Mouse (Mus musculus) ovary, postnatal 10 days (tissue): ENCODE measurements around the gene Tenm2.

Experiments used
- DNase-seq: peaks from one replicate; pipeline ENCODE4 v3.0.0; 2022; ENCODE audit warnings: low spot score

The Tenm2 gene

GRCm38 (mm10) chr11:37079403-37079802 is 156.4 kb downstream of the Tenm2 start:
- DNase-seq = no peak

GRCm38 (mm10) chr11:37076989-37077598 is 158.7 kb downstream of the Tenm2 start:
- DNase-seq = no peak

DNA sequence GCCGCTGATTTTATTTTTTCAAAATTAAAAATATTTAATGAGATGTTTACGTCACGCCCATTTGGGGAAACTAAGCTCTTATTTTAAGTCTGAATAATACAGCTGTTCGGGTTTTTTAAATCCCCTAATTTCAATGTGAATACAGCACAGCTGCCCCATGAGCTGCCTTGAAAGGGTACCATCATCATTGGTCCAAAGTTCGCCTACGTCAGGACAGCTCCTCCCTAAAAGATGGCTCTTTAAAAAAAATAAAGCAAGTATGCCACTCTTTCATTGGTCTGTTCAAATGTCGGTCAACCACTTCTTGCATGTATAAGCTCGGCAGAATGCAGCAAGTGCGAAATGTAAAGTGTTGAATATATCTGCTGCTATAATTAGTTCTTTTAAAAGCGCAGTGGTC is 160.4 kb downstream of the Tenm2 start:
- no peak for DNase-seq

- no peak for DNase-seq
Measured at GRCm38 (mm10) chr11:37065459-37065858, 170.3 kb downstream of the Tenm2 start.

- DNase-seq = no peak
Measured at GRCm38 (mm10) chr11:37046671-37047070, 189.1 kb downstream of the Tenm2 start.

- DNase-seq = no peak
Measured at GRCm38 (mm10) chr11:37041259-37041658, 194.5 kb downstream of the Tenm2 start.

GRCm38 (mm10) chr11:37039283-37039682 is 196.5 kb downstream of the Tenm2 start:
- DNase-seq = no peak

GRCm38 (mm10) chr11:37031305-37032055 is 204.3 kb downstream of the Tenm2 start:
- no peak for DNase-seq

DNA sequence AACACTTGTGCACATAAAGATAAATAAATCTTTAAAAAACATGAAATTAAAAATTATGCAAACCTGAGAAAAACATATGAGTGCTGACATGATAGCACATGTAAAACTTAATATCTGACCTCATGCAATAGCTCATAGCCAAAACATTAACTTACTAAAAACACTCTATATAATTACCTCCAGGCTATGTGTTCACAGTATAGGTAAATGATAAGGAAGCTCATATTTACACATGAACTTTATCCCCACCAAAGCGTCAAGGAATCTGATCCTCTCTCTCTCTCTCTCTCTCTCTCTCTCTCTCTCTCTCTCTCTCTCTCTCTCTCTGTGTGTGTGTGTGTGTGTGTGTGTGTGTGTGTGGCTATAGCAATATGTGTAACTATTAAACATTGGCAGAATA is 223.9 kb downstream of the Tenm2 start:
- DNase-seq = no peak

GRCm38 (mm10) chr11:37009243-37009642 is 226.5 kb downstream of the Tenm2 start:
- DNase-seq = no peak

GRCm38 (mm10) chr11:36997668-36998067 is 238.1 kb downstream of the Tenm2 start:
- DNase-seq = no peak

GRCm38 (mm10) chr11:36990895-36991294 is 244.9 kb downstream of the Tenm2 start:
- no peak for DNase-seq

GRCm38 (mm10) chr11:36988776-36989565 is 246.8 kb downstream of the Tenm2 start:
- no peak for DNase-seq

- no peak for DNase-seq
Measured at GRCm38 (mm10) chr11:36974142-36974541, 261.6 kb downstream of the Tenm2 start.

DNA sequence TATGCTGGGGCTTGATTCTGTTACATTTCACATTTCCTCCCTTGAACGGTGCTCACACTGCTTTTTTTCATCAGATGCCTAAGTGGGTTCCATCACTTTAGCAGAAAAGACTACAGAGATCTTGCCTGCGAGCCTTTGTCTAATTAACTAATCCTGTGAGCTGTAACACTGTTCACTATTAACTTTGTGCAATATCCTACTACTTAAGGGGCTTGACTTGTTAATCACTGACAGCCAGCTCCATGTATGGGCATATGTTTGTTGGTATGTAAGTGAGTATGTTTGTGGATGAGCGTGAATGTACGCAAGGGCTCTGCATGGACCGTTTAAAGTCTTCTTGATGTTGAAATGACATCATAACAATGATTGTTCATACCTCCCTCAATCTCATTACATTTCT is 277.7 kb downstream of the Tenm2 start:
- DNase-seq = no peak

GRCm38 (mm10) chr11:36941429-36941828 is 294.3 kb downstream of the Tenm2 start:
- DNase-seq = no peak

DNA sequence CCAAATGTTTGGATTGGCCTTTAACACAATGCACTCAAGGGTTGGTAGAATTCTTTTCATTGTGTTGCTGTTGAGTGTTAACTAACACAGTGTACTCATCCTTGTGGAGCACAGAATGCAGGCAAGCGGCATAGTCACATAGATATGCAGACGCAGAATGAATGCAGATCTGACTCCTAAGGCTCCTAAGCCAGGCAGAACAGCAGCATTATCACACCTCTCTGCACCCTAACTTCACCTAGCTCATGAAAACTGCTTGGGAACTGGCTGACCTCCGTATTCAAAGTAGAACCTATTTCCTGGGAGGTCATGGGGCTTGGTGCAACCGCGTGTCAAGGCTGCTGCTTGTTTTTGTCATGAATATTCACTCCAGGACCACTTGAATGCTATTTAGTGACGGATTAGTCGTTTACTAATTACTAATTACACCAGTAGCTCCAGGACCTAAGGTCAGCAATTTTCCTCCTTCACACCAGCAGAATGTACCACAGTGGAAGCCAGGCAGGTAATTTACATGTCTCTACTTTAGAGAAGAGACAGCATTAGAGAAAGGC is 295.1 kb downstream of the Tenm2 start:
- DNase-seq = no peak

GRCm38 (mm10) chr11:36929817-36930216 is 305.9 kb downstream of the Tenm2 start:
- no peak for DNase-seq

GRCm38 (mm10) chr11:36926705-36927406 is 308.9 kb downstream of the Tenm2 start:
- DNase-seq = no peak

GRCm38 (mm10) chr11:36919301-36919700 is 316.5 kb downstream of the Tenm2 start:
- no peak for DNase-seq

DNA sequence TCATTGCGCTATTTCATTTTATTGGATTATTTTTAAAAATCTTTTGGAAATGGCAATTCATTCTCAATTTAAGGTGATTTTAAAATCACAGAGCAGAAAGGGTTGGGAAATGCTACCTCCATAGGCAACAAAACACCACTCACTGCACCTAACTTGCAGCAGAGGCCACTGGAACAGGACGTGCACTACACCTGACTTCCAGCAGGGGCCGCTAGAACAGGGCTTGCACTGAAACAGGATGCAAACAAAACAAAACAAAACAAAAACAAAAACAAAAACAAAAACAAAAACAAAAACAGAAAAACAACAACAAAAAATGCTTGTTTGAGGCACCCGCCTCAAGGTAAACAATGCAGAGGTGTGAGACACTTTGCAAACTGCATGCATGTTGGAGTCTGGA is 324.4 kb downstream of the Tenm2 start:
- DNase-seq = no peak

DNA sequence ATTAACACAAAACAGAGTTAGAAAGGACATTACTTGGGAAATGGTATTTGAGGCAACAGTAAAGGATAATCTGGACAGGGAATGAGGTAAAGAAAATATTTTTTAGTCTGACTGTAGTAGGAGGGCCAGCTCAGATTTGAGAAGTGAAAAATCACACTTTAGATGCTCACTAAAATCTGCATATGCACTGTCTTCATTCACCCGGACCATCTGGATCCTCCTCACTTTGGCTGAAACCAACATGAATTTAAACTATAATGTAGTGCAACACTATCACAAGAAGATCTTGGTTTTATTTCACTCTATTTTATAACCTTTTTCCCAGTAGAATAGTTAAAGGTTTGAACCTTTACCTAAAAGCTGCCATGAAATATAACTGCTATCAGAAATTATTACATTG is 326.7 kb downstream of the Tenm2 start:
- DNase-seq = no peak
